Mouse (Mus musculus) E14TG2a.4 (cell line): ENCODE results near the gene Plppr2.

Experiments used
- H3K27me3 ChIP-seq: 2 replicates; pipeline ENCODE4 v1.6.1; 2014; ENCODE audit warnings: low read length, control low read depth; ENCODE audit not compliant: insufficient read depth
- H3K36me3 ChIP-seq: 2 replicates; pipeline ENCODE4 v1.6.1; 2014; ENCODE audit warnings: low read length, control low read depth; ENCODE audit not compliant: insufficient read depth
- H3K4me1 ChIP-seq: replicated peaks from 2 replicates; pipeline ENCODE4 v1.6.1; 2014; ENCODE audit warnings: low read depth, low read length, control low read depth
- H3K4me3 ChIP-seq: replicated peaks from 2 replicates; pipeline ENCODE4 v1.5.1; 2014; ENCODE audit warnings: mild to moderate bottlenecking, low read length
- H3K9me3 ChIP-seq: 2 replicates; pipeline ENCODE4 v1.6.1; 2014; ENCODE audit warnings: low read length, control low read depth
- CTCF ChIP-seq: conservative IDR thresholded peaks from 2 replicates; pipeline ENCODE4 v1.5.1; 2014; ENCODE audit warnings: low read length
- NANOG ChIP-seq: IDR thresholded peaks from 2 replicates; pipeline ENCODE4 v1.6.1; 2014; ENCODE audit warnings: borderline replicate concordance, low read length, mixed read lengths
- POU5F1 ChIP-seq: IDR thresholded peaks from 2 replicates; pipeline ENCODE4 v1.6.1; 2014; ENCODE audit warnings: low read length, borderline replicate concordance

Plppr2 gene

GRCm38 (mm10) chr9:21936692-21937570 lies at the start of gene Plppr2:
Plppr2 (plus strand) TSS chr9:21937033.
- Histone ChIP-seq H3K9me3 (no peaks in the 10 kb centered on the region), H3K27me3 (peaks cover 19% of the 10 kb centered on the region), H3K4me1 (peaks cover 29% of the 10 kb centered on the region), H3K4me3 (peak within 1 kb of the TSS; percentile 88), H3K36me3 (peaks cover 12% of the 10 kb centered on the region)
- TF ChIP-seq CTCF, result no peak
- no peak for TF ChIP-seq POU5F1
- no peak for TF ChIP-seq NANOG

GRCm38 (mm10) chr9:21889229-21889628 lies 47.6 kb upstream of the Plppr2 start:
- no peak for TF ChIP-seq CTCF
- no peak for TF ChIP-seq NANOG
- no peak for TF ChIP-seq POU5F1
- Histone ChIP-seq H3K4me3 (no peak overlapping the region), H3K9me3 (peaks cover 36% of the 10 kb centered on the region), H3K36me3 (no peaks in the 10 kb centered on the region), H3K4me1 (peaks cover 8% of the 10 kb centered on the region), H3K27me3 (no peaks in the 10 kb centered on the region)

GRCm38 (mm10) chr9:21901223-21901820 lies 35.5 kb upstream of the Plppr2 start:
- no peaks in the 10 kb centered on the region for H3K36me3 ChIP-seq
- H3K4me3 ChIP-seq, result peak overlapping the region; percentile 68
- no peak for TF ChIP-seq CTCF
- H3K27me3 ChIP-seq, result no peaks in the 10 kb centered on the region
- H3K4me1 ChIP-seq, result peaks cover 18% of the 10 kb centered on the region
- H3K9me3 ChIP-seq, result peaks cover 9% of the 10 kb centered on the region; the same call in 1 of the 2 replicates

- TF ChIP-seq NANOG (no peak), POU5F1 (no peak), CTCF (no peak)
- Histone ChIP-seq H3K4me1 (peaks cover 18% of the 10 kb centered on the region), H3K27me3 (no peaks in the 10 kb centered on the region), H3K9me3 (peaks cover 9% of the 10 kb centered on the region; the same call in 1 of the 2 replicates), H3K36me3 (no peaks in the 10 kb centered on the region), H3K4me3 (no peak overlapping the region)
Observed at GRCm38 (mm10) chr9:21904031-21904430, 32.8 kb upstream of the Plppr2 start.

GRCm38 (mm10) chr9:21908216-21908615 lies 28.6 kb upstream of the Plppr2 start:
- H3K4me3 ChIP-seq, result no peak overlapping the region
- H3K9me3 ChIP-seq, result no peaks in the 10 kb centered on the region
- peaks cover 9% of the 10 kb centered on the region; the same call in 1 of the 2 replicates for H3K36me3 ChIP-seq
- peaks cover 12% of the 10 kb centered on the region for H3K4me1 ChIP-seq
- no peaks in the 10 kb centered on the region for H3K27me3 ChIP-seq
- no peak for TF ChIP-seq CTCF
- TF ChIP-seq POU5F1, result no peak
- no peak for TF ChIP-seq NANOG

GRCm38 (mm10) chr9:21909474-21910223 lies 27.2 kb upstream of the Plppr2 start:
- Histone ChIP-seq H3K27me3 (no peaks in the 10 kb centered on the region), H3K9me3 (no peaks in the 10 kb centered on the region), H3K4me3 (no peak overlapping the region), H3K4me1 (peaks cover 6% of the 10 kb centered on the region), H3K36me3 (peaks cover 18% of the 10 kb centered on the region)
- TF ChIP-seq NANOG (no peak), CTCF (no peak), POU5F1 (no peak)

- Histone ChIP-seq H3K4me1 (peaks cover 38% of the 10 kb centered on the region), H3K9me3 (no peaks in the 10 kb centered on the region), H3K4me3 (peak overlapping the region; percentile 92), H3K27me3 (peaks cover 24% of the 10 kb centered on the region), H3K36me3 (peaks cover 20% of the 10 kb centered on the region)
- TF ChIP-seq CTCF, result no peak
- no peak for TF ChIP-seq NANOG
- TF ChIP-seq POU5F1, result no peak
Observed at GRCm38 (mm10) chr9:21916851-21917492, 19.9 kb upstream of the Plppr2 start.

GRCm38 (mm10) chr9:21917493-21918034 lies 19.3 kb upstream of the Plppr2 start:
- Histone ChIP-seq H3K4me1 (peaks cover 38% of the 10 kb centered on the region), H3K4me3 (peak overlapping the region; percentile 92), H3K9me3 (no peaks in the 10 kb centered on the region), H3K27me3 (peaks cover 24% of the 10 kb centered on the region), H3K36me3 (peaks cover 20% of the 10 kb centered on the region)
- TF ChIP-seq POU5F1 (no peak), NANOG (no peak), CTCF (no peak)
